Mouse (Mus musculus) C2C12 (cell line): ENCODE measurements at regions not wholly inside any gene's neighbourhood (a gene's known extent, or its start where the extent isn't known, plus 50 kb on each side); places are given as distances from the start of the nearest gene placed in this dataset.
A peak's percentile ranks its signal among the peaks of the same experiment; 100 is the strongest.

Source experiments
- H3K27me3 ChIP-seq: one replicate; pipeline ENCODE4 v1.6.1; 2011; ENCODE audit not compliant: control insufficient read depth, insufficient read depth, insufficient read length
- H3K36me3 ChIP-seq: one replicate; pipeline ENCODE4 v1.6.1; 2011; ENCODE audit not compliant: control insufficient read depth, insufficient read depth
- H3K4me3 ChIP-seq: one replicate; pipeline ENCODE4 v1.5.1; 2011; ENCODE audit warnings: mild to moderate bottlenecking, control low read depth; ENCODE audit not compliant: poor library complexity, insufficient read depth, severe bottlenecking
- H3K79me2 ChIP-seq: one replicate; pipeline ENCODE4 v1.6.1; 2011; ENCODE audit not compliant: control insufficient read depth, insufficient read depth
- H3K79me3 ChIP-seq: one replicate; pipeline ENCODE4 v1.6.1; 2011; ENCODE audit warnings: low read depth, control low read depth
- H3ac ChIP-seq: one replicate; pipeline ENCODE3; 2011; ENCODE audit warnings: low read depth; ENCODE audit not compliant: control insufficient read depth, insufficient read length
- CEBPB ChIP-seq: IDR thresholded peaks from one replicate; pipeline ENCODE4 v1.6.1; 2011; ENCODE audit warnings: low read depth, mild to moderate bottlenecking, control low read depth, moderate library complexity
- CTCF ChIP-seq: IDR thresholded peaks from one replicate; pipeline ENCODE4 v1.5.1; 2011; ENCODE audit not compliant: control insufficient read depth, insufficient read depth, insufficient read length
- FOSL1 ChIP-seq: IDR thresholded peaks from one replicate; pipeline ENCODE4 v1.8.0; 2011; ENCODE audit warnings: mild to moderate bottlenecking, low read length; ENCODE audit not compliant: poor library complexity, insufficient read depth, severe bottlenecking
- MAX ChIP-seq: IDR thresholded peaks from one replicate; pipeline ENCODE4 v1.6.1; 2011; ENCODE audit warnings: mild to moderate bottlenecking, control low read depth
- MYOD1 ChIP-seq: IDR thresholded peaks from one replicate; pipeline ENCODE4 v1.6.1; 2011; ENCODE audit warnings: low read depth; ENCODE audit not compliant: control insufficient read depth, insufficient read length
- MYOG ChIP-seq: IDR thresholded peaks from one replicate; pipeline ENCODE4 v1.6.1; 2011; ENCODE audit not compliant: control insufficient read depth, insufficient read length; ENCODE audit errors: extremely low read depth
- USF1 ChIP-seq: IDR thresholded peaks from one replicate; pipeline ENCODE4 v1.6.1; 2011; ENCODE audit warnings: low read depth, mild to moderate bottlenecking, control low read depth, moderate library complexity

- no peak overlapping the region for H3ac ChIP-seq
- no peak overlapping the region for H3K4me3 ChIP-seq
- no peaks in the 10 kb centered on the region for H3K79me3 ChIP-seq
- TF ChIP-seq MYOD1 (no peak), MYOG (no peak), USF1 (no peak), MAX (no peak), FOSL1 (peak; percentile 97), CEBPB (no peak)
- H3K36me3 ChIP-seq = no peaks in the 10 kb centered on the region
- no peaks in the 10 kb centered on the region for H3K79me2 ChIP-seq
- no peaks in the 10 kb centered on the region for H3K27me3 ChIP-seq
Observed at GRCm38 (mm10) chr6:98846001-98846695, 503.6 kb upstream of the Gm765 start.

GRCm38 (mm10) chr6:98843598-98843997 lies 501.0 kb upstream of the Gm765 start:
- no peak overlapping the region for H3ac ChIP-seq
- TF ChIP-seq MYOD1 (no peak), FOSL1 (no peak), CEBPB (no peak), USF1 (no peak), CTCF (no peak), MAX (no peak), MYOG (no peak)
- no peaks in the 10 kb centered on the region for H3K27me3 ChIP-seq
- no peaks in the 10 kb centered on the region for H3K36me3 ChIP-seq
- H3K79me2 ChIP-seq = no peaks in the 10 kb centered on the region
- H3K4me3 ChIP-seq = no peak overlapping the region
- H3K79me3 ChIP-seq = no peaks in the 10 kb centered on the region

GRCm38 (mm10) chr6:98842924-98843323 lies 500.4 kb upstream of the Gm765 start:
- H3K27me3 ChIP-seq = no peaks in the 10 kb centered on the region
- H3K4me3 ChIP-seq = no peak overlapping the region
- TF ChIP-seq FOSL1 (no peak), USF1 (no peak), MYOG (no peak), MYOD1 (no peak), CTCF (no peak), CEBPB (no peak), MAX (no peak)
- no peaks in the 10 kb centered on the region for H3K36me3 ChIP-seq
- no peaks in the 10 kb centered on the region for H3K79me2 ChIP-seq
- H3ac ChIP-seq = no peak overlapping the region
- H3K79me3 ChIP-seq = no peaks in the 10 kb centered on the region

- TF ChIP-seq MYOG = no peak
- no peak for TF ChIP-seq MYOD1
- no peak for TF ChIP-seq FOSL1
- TF ChIP-seq USF1 = no peak
- TF ChIP-seq CEBPB = no peak
- no peak for TF ChIP-seq MAX
- no peak for TF ChIP-seq CTCF
- no peak overlapping the region for H3ac ChIP-seq
- H3K79me3 ChIP-seq = no peaks in the 10 kb centered on the region
- no peaks in the 10 kb centered on the region for H3K27me3 ChIP-seq
- no peak overlapping the region for H3K4me3 ChIP-seq
- no peaks in the 10 kb centered on the region for H3K36me3 ChIP-seq
- no peaks in the 10 kb centered on the region for H3K79me2 ChIP-seq
Observed at GRCm38 (mm10) chr6:98833922-98834321, 491.4 kb upstream of the Gm765 start.

- Histone ChIP-seq H3K27me3 (no peaks in the 10 kb centered on the region), H3K4me3 (no peak overlapping the region), H3ac (no peak overlapping the region), H3K79me2 (no peaks in the 10 kb centered on the region), H3K79me3 (no peaks in the 10 kb centered on the region), H3K36me3 (no peaks in the 10 kb centered on the region)
- no peak for TF ChIP-seq FOSL1
- TF ChIP-seq MYOD1 = no peak
- TF ChIP-seq USF1 = no peak
- TF ChIP-seq MAX = no peak
- TF ChIP-seq CEBPB = no peak
- TF ChIP-seq MYOG = no peak
- TF ChIP-seq CTCF = no peak
Observed at GRCm38 (mm10) chr6:98830191-98830590, 487.6 kb upstream of the Gm765 start.

- no peaks in the 10 kb centered on the region for H3K79me2 ChIP-seq
- no peaks in the 10 kb centered on the region for H3K36me3 ChIP-seq
- H3K79me3 ChIP-seq = no peaks in the 10 kb centered on the region
- H3K4me3 ChIP-seq = no peak overlapping the region
- no peak overlapping the region for H3ac ChIP-seq
- H3K27me3 ChIP-seq = no peaks in the 10 kb centered on the region
- no peak for TF ChIP-seq MYOD1
- TF ChIP-seq MAX = no peak
- TF ChIP-seq FOSL1 = no peak
Observed at GRCm38 (mm10) chr6:98808046-98808445, 465.5 kb upstream of the Gm765 start.
